Mouse (Mus musculus): ENCODE data around the gene Fam214a.

DNA sequence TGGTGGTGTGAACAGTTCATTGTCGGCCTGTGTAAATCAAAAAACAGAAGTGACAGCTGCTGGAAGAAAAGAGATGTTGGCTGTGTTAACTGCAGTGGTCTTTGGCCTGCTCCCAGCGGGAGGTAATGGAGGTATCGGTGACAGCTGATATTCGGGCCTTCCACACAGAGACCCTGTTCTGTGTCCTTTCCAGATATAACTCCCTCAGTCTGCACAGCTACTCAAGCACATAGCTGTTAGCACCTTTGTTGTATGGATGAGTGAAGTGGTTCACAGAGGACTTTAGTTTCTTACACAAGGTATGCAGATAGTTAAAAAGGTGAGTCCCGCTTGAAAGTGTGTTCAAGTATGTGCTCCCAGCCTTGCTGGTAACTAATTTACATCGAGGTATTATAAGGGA is 7.9 kb downstream of the Fam214a start:
- TF ChIP-seq GATA1 (IDR thresholded peaks at IDR 0.05; ENCODE audit: borderline replicate concordance, low read length) = no peak
- no peak for TF ChIP-seq FLI1 (IDR thresholded peaks at IDR 0.05; ENCODE audit: low read length)
